Mouse (Mus musculus): ENCODE measurements at regions not wholly inside any gene's neighbourhood (a gene's known extent, or its start where the extent isn't known, plus 50 kb on each side); places are given as distances from the start of the nearest gene placed in this dataset.

GRCm38 (mm10) chr15:19778651-19779050 is 670.4 kb upstream of the Cdh12 start:
- peak; percentile 32 for ATAC-seq

DNA sequence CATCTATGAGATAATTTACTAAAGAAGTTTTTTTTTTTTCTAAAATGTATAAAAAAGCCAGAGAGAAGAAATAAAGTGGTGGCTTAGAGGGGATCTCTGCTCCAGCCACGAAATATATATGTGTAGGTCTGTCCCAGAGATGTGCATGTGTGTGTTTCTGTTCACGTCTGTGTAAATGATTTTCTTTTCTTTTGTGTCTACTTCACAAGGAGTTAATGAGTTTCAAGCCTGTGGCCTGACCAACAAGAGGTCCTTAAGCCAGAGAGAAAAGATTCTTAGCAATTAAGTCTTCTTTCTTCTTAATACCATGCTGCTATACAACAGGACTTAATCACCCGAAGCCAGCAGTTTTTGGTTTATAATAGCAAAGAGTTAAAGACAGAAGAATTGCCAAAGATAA is 665.2 kb upstream of the Cdh12 start:
- ATAC-seq = no peak

DNA sequence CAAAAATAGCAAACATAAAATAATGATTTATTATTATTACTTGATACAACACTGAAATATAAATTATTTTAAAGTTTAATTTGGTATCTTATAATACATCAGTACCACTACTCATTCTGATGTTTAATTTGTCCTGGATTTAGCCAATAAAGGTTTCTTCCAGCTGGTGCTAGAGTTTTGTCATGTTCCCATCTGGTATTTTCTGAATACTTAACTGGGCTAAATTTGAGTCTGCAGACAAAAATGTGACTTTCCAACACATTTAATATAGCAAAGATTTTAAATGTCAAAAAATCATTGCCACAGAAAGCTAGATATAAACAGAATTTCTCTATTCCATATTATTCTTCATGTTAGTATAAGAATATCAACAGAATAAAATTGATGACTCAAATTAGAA is 642.1 kb upstream of the Cdh12 start:
- ATAC-seq = no peak

DNA sequence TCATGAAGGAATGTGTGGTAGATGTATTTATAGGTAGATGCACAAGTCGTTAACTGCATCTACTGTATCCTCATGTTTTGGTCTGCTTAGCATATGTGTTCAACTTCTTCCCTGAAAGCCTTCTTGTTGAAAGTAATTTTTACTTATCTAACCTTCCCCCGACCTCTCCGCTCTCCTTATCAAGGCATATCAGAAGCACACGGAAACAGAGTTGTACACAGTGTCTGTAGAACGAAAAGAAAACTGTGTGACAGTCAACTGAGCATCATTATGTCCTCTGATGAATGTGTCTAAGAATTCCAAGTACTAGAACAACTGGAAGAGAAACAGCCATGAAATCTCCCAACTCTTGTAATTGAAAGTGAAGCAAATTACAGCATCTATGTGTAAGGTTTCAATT is 635.4 kb upstream of the Cdh12 start:
- no peak for ATAC-seq

DNA sequence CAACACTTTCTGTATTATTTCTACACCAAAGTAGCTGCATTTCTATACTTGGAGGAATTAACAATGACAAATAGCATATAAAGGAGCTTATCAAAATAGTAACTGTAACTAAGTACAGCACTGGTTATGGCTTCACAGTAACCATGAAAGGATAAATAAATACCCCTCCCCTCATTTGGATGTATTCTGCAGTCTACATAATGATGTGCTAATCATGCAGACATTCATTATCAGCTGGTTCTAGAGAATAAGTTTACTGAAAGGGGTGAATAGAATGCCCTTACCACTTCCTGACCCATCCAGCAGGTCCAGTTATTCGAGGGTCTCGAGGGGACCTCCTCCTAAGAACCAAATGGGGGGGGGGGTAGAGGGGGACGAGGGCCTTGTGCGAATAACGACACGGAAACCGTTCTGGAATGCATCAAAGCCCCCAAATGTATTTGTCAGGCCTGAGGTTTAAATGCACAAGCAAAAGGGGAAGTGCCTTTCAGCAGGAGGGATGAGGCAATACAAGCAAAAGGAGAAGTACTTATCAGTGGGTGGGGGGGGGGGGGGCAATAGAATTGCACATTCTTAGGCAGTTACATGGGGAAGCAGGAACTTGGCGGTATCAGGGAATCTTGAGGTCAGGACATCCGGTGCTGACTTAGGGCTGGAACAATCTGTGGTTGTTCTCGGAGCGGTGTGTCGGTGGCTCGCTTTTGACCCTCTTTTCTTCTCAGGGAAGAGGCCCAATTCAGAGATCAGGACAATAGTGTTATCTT is 592.0 kb upstream of the Cdh12 start:
- ATAC-seq = peak; percentile 21

GRCm38 (mm10) chr15:19857656-19858006 is 591.4 kb upstream of the Cdh12 start:
- peak; percentile 61 for ATAC-seq

- peak; percentile 58 for ATAC-seq
Observed at GRCm38 (mm10) chr15:19858668-19859067, 590.4 kb upstream of the Cdh12 start.

- ATAC-seq = no peak
Observed at GRCm38 (mm10) chr15:19863979-19864378, 585.1 kb upstream of the Cdh12 start.

DNA sequence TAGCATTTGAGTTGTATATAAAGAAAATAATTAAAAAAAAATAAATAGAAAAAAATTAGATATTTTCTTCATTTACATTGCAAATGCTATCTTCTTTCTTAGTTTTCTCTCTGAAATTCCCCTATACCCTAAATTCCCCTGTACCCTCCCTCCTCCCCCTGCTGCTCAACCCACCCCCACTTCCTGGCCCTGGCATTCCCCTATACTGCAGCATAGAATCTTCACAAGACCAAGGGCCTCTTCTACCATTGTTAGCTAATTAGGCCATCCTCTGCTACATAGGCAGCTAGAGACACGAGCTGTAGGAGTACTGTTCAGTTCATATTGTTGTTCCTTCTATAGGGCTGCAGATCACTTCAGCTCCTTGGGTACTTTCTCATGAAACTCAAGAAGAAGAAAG is 582.5 kb upstream of the Cdh12 start:
- ATAC-seq = peak; percentile 63

DNA sequence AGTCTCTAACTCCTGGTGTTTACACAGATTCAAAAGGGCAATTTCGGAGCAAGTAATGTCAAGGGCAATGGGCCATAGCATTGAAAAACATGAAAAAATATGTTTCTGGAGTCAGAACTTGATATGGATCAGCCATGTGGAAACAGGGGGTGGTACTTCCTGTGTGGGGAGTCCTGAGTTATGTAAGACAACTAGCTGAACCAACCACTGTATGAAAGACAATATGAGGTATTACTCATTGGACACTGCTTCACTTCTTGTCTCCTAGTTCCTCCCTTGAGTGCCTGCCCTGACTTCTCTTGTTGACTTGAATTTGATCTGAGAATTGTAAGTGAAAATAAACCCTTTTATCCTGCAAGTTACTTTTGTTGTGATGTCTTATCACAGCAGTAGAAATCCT is 580.0 kb upstream of the Cdh12 start:
- ATAC-seq = peak; percentile 28

DNA sequence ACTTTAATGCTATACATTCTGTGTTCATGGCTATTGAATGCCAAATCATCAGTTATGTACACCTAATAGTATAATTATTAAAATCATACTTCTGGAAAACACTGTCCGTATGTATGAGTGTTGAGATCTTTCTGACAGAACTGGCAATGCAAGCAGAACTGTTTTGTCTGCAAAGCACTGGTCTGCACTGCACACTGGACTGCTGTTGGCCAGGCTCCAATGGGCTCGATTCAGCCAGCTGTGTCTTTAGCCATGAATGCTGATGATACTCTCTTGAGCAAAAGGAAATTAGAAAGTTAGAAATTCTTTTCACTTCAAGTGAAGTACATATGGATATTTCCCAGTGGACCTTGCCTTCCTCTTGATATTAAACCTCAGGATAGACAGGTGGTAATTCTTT is 576.5 kb upstream of the Cdh12 start:
- ATAC-seq = no peak

All from CD4-positive, CD25-positive, alpha-beta regulatory T cell, adult 4 months (primary cell).